11 mouse cellular contexts compared by ENCODE assay signal in the genomic region with DNA sequence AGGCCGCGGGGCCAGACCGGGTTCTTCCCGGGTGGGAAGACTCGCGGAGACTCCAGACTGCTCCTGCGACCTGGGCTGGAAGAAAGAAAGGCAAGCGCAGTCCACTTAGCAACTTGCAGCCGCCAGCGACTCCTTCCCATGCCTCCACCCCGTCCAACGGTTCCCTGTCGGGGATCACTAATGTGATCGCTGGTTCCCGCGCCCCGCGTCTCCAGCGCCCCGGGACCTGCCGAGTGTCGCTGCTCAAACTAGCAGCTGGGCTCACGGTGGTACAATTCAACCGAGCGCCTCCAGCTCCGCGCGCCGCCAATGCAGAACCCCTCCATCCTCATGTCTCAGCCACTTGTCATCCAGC. TPM values are rescaled to one million over a fixed set of nuclear protein-coding genes. Genes with fewer than 3 reads are reported as not detected.
DNase-seq lines count a peak whose midpoint lies in the region; ATAC-seq and TF ChIP-seq lines count a peak whose summit lies in the region.
"Had no signal": no experiment of that assay in that cellular context is flagged by ENCODE, and none has a peak within 500 bp of the region (broad histone marks: within the 10 kb centered on the region; RNA-seq: fewer than 3 reads in every experiment).

No protein-coding gene starts in this region.

- H3K27me3 ChIP-seq in kidney, postnatal 0 days (ENCODE audit: insufficient read depth, low read length), result peaks cover 94% of the 10 kb centered on the region
- peaks cover 100% of the 10 kb centered on the region for H3K27me3 ChIP-seq in embryonic facial prominence, embryonic 13.5 days
- peaks cover 75% of the 10 kb centered on the region for H3K27me3 ChIP-seq in limb, embryonic 11.5 days (ENCODE audit: control insufficient read depth, insufficient read depth, low read length)
- H3K27me3 ChIP-seq in small intestine, adult 2 months (ENCODE audit: control insufficient read depth, insufficient read depth, low read length), result peaks cover 60% of the 10 kb centered on the region

- 1% methylated on average over 29 of the region's 29 CpGs for WGBS in kidney, postnatal 0 days
- under 1% methylated on average over 26 of the region's 29 CpGs for WGBS in embryonic facial prominence, embryonic 13.5 days
- WGBS in limb, embryonic 11.5 days, result 0% methylated on average over 29 of the region's 29 CpGs
- 3% methylated on average over 29 of the region's 29 CpGs for WGBS in small intestine, adult 2 months

- H3K27ac ChIP-seq in kidney, postnatal 0 days, result no peak overlapping the region
- H3K27ac ChIP-seq in embryonic facial prominence, embryonic 13.5 days, result no peak overlapping the region
- H3K27ac ChIP-seq in limb, embryonic 11.5 days (replicated peaks; ENCODE audit: low read depth, low read length), result no peak overlapping the region
- H3K27ac ChIP-seq in small intestine, adult 2 months (ENCODE audit: insufficient read depth, low read depth, low read length), result no peak overlapping the region

- H3K36me3 ChIP-seq in kidney, postnatal 0 days (ENCODE audit: insufficient read depth, low read length), result no peaks in the 10 kb centered on the region
- H3K36me3 ChIP-seq in embryonic facial prominence, embryonic 13.5 days, result no peaks in the 10 kb centered on the region
- H3K36me3 ChIP-seq in limb, embryonic 11.5 days (ENCODE audit: control insufficient read depth, insufficient read depth, low read length), result no peaks in the 10 kb centered on the region
- no peaks in the 10 kb centered on the region for H3K36me3 ChIP-seq in small intestine, adult 2 months (ENCODE audit: control insufficient read depth, insufficient read depth, low read length)

- no peaks in the 10 kb centered on the region for H3K9me3 ChIP-seq in kidney, postnatal 0 days (replicated peaks; ENCODE audit: low read length)
- no peaks in the 10 kb centered on the region for H3K9me3 ChIP-seq in embryonic facial prominence, embryonic 13.5 days
- H3K9me3 ChIP-seq in limb, embryonic 11.5 days (ENCODE audit: control insufficient read depth, low read length), result no peaks in the 10 kb centered on the region

- TF ChIP-seq POLR2A in small intestine, adult 2 months (IDR thresholded peaks at IDR 0.05; ENCODE audit: low read depth, low read length), result no peak

- intact Hi-C loops in left cerebral cortex, postnatal 10 days (cut with DNase I), result no loop called here

- H3K4me2 ChIP-seq in kidney, postnatal 0 days (ENCODE audit: low read length), result peak overlapping the region; percentile 45
- peak overlapping the region; percentile 50 for H3K4me2 ChIP-seq in embryonic facial prominence, embryonic 13.5 days
- peak overlapping the region; percentile 17; the same call in 1 of the 2 replicates for H3K4me2 ChIP-seq in limb, embryonic 11.5 days (ENCODE audit: low read depth, severe bottlenecking)

- no peak overlapping the region for H3K9ac ChIP-seq in kidney, postnatal 0 days (ENCODE audit: low read depth, low read length)
- no peak overlapping the region for H3K9ac ChIP-seq in embryonic facial prominence, embryonic 13.5 days
- no peak overlapping the region for H3K9ac ChIP-seq in limb, embryonic 11.5 days (ENCODE audit: low read length)

- peak overlapping the region; percentile 26 for H3K4me3 ChIP-seq in kidney, postnatal 0 days (replicated peaks; ENCODE audit: low read depth, low read length)
- H3K4me3 ChIP-seq in embryonic facial prominence, embryonic 13.5 days, result peak overlapping the region; percentile 30
- no peak overlapping the region for H3K4me3 ChIP-seq in limb, embryonic 11.5 days (ENCODE audit: low read depth, low read length)
- peak overlapping the region; percentile 38; the same call in 1 of the 2 replicates for H3K4me3 ChIP-seq in small intestine, adult 2 months (ENCODE audit: low read depth, low read length)

- DNase-seq in kidney, postnatal 0 days (ENCODE audit: low spot score), result no peak
- no peak for DNase-seq in kidney, adult 8-10 months
- no peak for DNase-seq in limb, embryonic 11.5 days (ENCODE audit: low spot score)
- DNase-seq in left cerebral cortex, postnatal 10 days (ENCODE audit: extremely low spot score in 1 of 2, low spot score in 2 of 2), result no peak
- DNase-seq in right cerebral cortex, postnatal 36 days (ENCODE audit: low spot score in 2 of 2), result no peak
- DNase-seq: spleen, adult 18-20 months had no signal

- H3K4me1 ChIP-seq in kidney, postnatal 0 days (replicated peaks; ENCODE audit: insufficient read depth, low read length), result 0 out of 2 replicates have a peak, but pooled peaks cover 2% of the 10 kb centered on the region
- H3K4me1 ChIP-seq in embryonic facial prominence, embryonic 13.5 days, result peaks cover 16% of the 10 kb centered on the region
- peaks cover 3% of the 10 kb centered on the region; the same call in 1 of the 2 replicates for H3K4me1 ChIP-seq in limb, embryonic 11.5 days (ENCODE audit: control insufficient read depth, insufficient read depth, low read length)
- peaks cover 3% of the 10 kb centered on the region; the same call in 1 of the 2 replicates for H3K4me1 ChIP-seq in small intestine, adult 2 months (ENCODE audit: control insufficient read depth, insufficient read depth, insufficient read length, low read length)

- no peak for TF ChIP-seq CTCF in kidney, postnatal 0 days (IDR thresholded peaks at IDR 0.05; ENCODE audit: low read depth)
- TF ChIP-seq CTCF in small intestine, adult 2 months (IDR thresholded peaks at IDR 0.05; ENCODE audit: extremely low read depth, insufficient read length, insufficient replicate concordance, low read depth, low read length), result no peak

- ATAC-seq in kidney, postnatal 0 days (replicated peaks; ENCODE audit: low FRiP score, low read depth), result no peak
- no peak for ATAC-seq in embryonic facial prominence, embryonic 13.5 days (ENCODE audit: insufficient number of reproducible peaks, insufficient read depth, low FRiP score, low TSS enrichment, low read depth)
- ATAC-seq in limb, embryonic 11.5 days (ENCODE audit: insufficient number of reproducible peaks, low FRiP score, low TSS enrichment, low read depth), result no peak
- ATAC-seq in granulocyte monocyte progenitor cell, adult 5-6 weeks (replicated peaks; ENCODE audit: poor library complexity, severe bottlenecking), result no peak
- ATAC-seq: Patski had no signal

RNA-seq across cellular contexts. Expression of gene Bsx, which starts 3.9 kb away (rescaled TPM):
- not detected in 2 replicates for polyA plus RNA-seq in kidney, postnatal 0 days (2015; fragmentation: Nextera tagmentation; extraction: Ambion mirVana)
- polyA plus RNA-seq in embryonic facial prominence, embryonic 13.5 days (2015; fragmentation: Nextera tagmentation; extraction: Ambion mirVana), result not detected in 2 replicates
- not detected in 2 replicates for polyA plus RNA-seq in limb, embryonic 11.5 days (2014; fragmentation: Nextera tagmentation; extraction: Ambion mirVana)
- not detected in 2 replicates for polyA plus RNA-seq in small intestine, adult 2 months (2012; rRNA removed)
- total RNA-seq in granulocyte monocyte progenitor cell, adult 5-6 weeks (2014; fragmentation: Nextera tagmentation), result not detected in 2 replicates
- not detected in 2 replicates for total RNA-seq in granulocyte monocyte progenitor cell, adult 5-6 weeks (2017)
- not detected for total RNA-seq in left cerebral cortex, postnatal 10 days (2021)
- total RNA-seq: layer of hippocampus, postnatal 14 days had no signal
- polyA plus RNA-seq: Patski had no signal
